Mouse (Mus musculus) myocyte (in vitro differentiated cells): ENCODE measurements at regions not wholly inside any gene's neighbourhood (a gene's known extent, or its start where the extent isn't known, plus 50 kb on each side); places are given as distances from the start of the nearest gene placed in this dataset.

Experiments
- H3K27me3 ChIP-seq: one replicate; pipeline ENCODE4 v1.6.1; 2011; ENCODE audit not compliant: control insufficient read depth, insufficient read depth, insufficient read length
- H3K36me3 ChIP-seq: one replicate; pipeline ENCODE4 v1.6.1; 2011; ENCODE audit not compliant: control insufficient read depth, insufficient read depth
- H3K4me2 ChIP-seq: one replicate; pipeline ENCODE4 v1.6.1; 2011; ENCODE audit warnings: low read depth, control low read depth
- H3K4me3 ChIP-seq: one replicate; pipeline ENCODE4 v1.5.1; 2011; ENCODE audit warnings: mild to moderate bottlenecking, control low read depth, moderate library complexity
- H3K79me2 ChIP-seq: one replicate; pipeline ENCODE4 v1.6.1; 2011; ENCODE audit not compliant: control insufficient read depth, insufficient read depth
- H3ac ChIP-seq: one replicate; pipeline ENCODE4 v1.6.1; 2011; ENCODE audit not compliant: control insufficient read depth, insufficient read length
- CEBPB ChIP-seq: IDR thresholded peaks from 2 replicates; pipeline ENCODE4 v1.6.1; 2011; ENCODE audit warnings: mild to moderate bottlenecking, moderate library complexity; ENCODE audit not compliant: poor library complexity, insufficient read depth, severe bottlenecking
- E2F4 ChIP-seq: IDR thresholded peaks from one replicate; pipeline ENCODE4 v1.6.1; 2011; ENCODE audit warnings: mild to moderate bottlenecking, control low read depth, moderate library complexity; ENCODE audit not compliant: insufficient read depth
- MAX ChIP-seq: IDR thresholded peaks from one replicate; pipeline ENCODE4 v1.6.1; 2011; ENCODE audit warnings: low read depth, mild to moderate bottlenecking, control low read depth
- MYOD1 ChIP-seq, 3 experiments: IDR thresholded peaks; one replicate each; pipeline ENCODE4 v1.6.1; 2011; ENCODE audit warnings: control low read depth in 2 of 3, low read depth in 2 of 3, mild to moderate bottlenecking in 2 of 3, moderate library complexity in 1 of 3; ENCODE audit not compliant: insufficient read length in 2 of 3, control insufficient read depth in 1 of 3
- MYOG ChIP-seq, 3 experiments: IDR thresholded peaks; one replicate each; pipeline ENCODE4 v1.6.1; 2011; ENCODE audit warnings: control low read depth in 2 of 3, low read depth in 2 of 3, mild to moderate bottlenecking in 2 of 3; ENCODE audit not compliant: insufficient read length in 2 of 3, control insufficient read depth in 1 of 3, insufficient read depth in 1 of 3
- POLR2A ChIP-seq: IDR thresholded peaks from one replicate; pipeline ENCODE4 v1.6.1; 2011; ENCODE audit warnings: low read depth, mild to moderate bottlenecking, control low read depth, moderate library complexity; ENCODE audit not compliant: insufficient read length
- POLR2AphosphoS2 ChIP-seq: IDR thresholded peaks from one replicate; pipeline ENCODE4 v1.6.1; 2011; ENCODE audit warnings: low read depth, control low read depth; ENCODE audit not compliant: insufficient read length
- REST ChIP-seq: IDR thresholded peaks from one replicate; pipeline ENCODE4 v1.6.1; 2011; ENCODE audit warnings: mild to moderate bottlenecking, control low read depth, moderate library complexity; ENCODE audit not compliant: insufficient read depth, insufficient read length
- SRF ChIP-seq: IDR thresholded peaks from one replicate; pipeline ENCODE4 v1.6.1; 2011; ENCODE audit warnings: low read depth; ENCODE audit not compliant: control insufficient read depth, insufficient read length
- TCF12 ChIP-seq: IDR thresholded peaks from one replicate; pipeline ENCODE4 v1.6.1; 2011; ENCODE audit warnings: mild to moderate bottlenecking, control low read depth; ENCODE audit not compliant: poor library complexity, insufficient read depth, severe bottlenecking
- TCF3 ChIP-seq: IDR thresholded peaks from one replicate; pipeline ENCODE4 v1.6.1; 2011; ENCODE audit warnings: low read depth, control low read depth; ENCODE audit not compliant: insufficient read length
- USF1 ChIP-seq: IDR thresholded peaks from one replicate; pipeline ENCODE4 v1.6.1; 2011; ENCODE audit warnings: low read depth, mild to moderate bottlenecking, control low read depth, moderate library complexity

DNA sequence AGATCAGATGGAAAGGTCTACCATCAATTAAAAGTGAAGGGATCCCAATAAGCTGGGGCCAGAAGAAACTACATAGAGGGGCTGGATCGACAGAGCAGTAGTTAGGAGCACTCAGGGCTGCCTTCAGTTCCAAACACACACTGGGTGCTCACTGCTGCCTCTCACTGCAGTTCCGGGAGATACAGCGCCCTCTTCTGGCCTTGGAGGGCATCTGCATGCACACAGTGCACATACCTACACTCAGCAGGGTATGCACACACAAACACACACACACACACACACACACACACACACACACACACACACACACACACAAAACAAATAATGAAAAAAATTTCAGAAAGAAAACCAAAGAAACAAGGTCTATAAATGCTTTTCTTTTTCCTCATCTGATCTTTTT is 172.6 kb upstream of the Frmd6 start:
- H3K4me2 ChIP-seq = no peak overlapping the region
- no peak overlapping the region for H3ac ChIP-seq
- H3K4me3 ChIP-seq = no peak overlapping the region
- no peak for TF ChIP-seq POLR2A
- H3K27me3 ChIP-seq = no peaks in the 10 kb centered on the region
- no peaks in the 10 kb centered on the region for H3K36me3 ChIP-seq
- H3K79me2 ChIP-seq = no peaks in the 10 kb centered on the region

DNA sequence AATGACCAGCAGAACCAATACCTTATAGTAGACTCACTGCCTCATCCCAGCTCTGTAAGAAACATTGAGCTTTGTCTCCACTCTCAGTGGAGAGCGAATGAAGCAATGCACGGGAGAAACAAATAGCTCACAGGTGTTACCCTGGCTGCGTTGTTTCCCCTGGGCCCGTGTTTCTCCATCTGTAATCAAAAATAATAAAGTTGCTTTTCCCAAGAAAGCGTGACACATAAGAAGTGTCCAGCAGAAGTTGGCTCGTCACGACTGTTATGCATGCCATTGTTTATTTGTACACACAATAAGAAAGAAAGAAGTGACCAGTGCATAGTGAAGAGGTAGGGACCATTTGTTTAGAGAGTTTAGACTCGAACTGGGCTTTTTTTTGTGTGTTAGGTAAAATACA is 171.3 kb upstream of the Frmd6 start:
- H3K4me3 ChIP-seq = no peak overlapping the region
- no peaks in the 10 kb centered on the region for H3K79me2 ChIP-seq
- TF ChIP-seq REST = no peak
- TF ChIP-seq TCF3 = no peak
- no peak for TF ChIP-seq MAX
- TF ChIP-seq POLR2AphosphoS2 = no peak
- no peak for TF ChIP-seq POLR2A
- TF ChIP-seq E2F4 = no peak
- no peak for TF ChIP-seq MYOD1 (IDR thresholded peaks at IDR 0.05; ENCODE audit: control insufficient read depth in 1 of 3, insufficient read length in 2 of 3, low read depth in 2 of 3)
- no peak for TF ChIP-seq MYOG (IDR thresholded peaks at IDR 0.05; ENCODE audit: control insufficient read depth in 1 of 3, insufficient read depth in 1 of 3, insufficient read length in 2 of 3, low read depth in 2 of 3)
- no peak for TF ChIP-seq TCF12
- no peak for TF ChIP-seq SRF
- TF ChIP-seq CEBPB = no peak
- no peak for TF ChIP-seq USF1

DNA sequence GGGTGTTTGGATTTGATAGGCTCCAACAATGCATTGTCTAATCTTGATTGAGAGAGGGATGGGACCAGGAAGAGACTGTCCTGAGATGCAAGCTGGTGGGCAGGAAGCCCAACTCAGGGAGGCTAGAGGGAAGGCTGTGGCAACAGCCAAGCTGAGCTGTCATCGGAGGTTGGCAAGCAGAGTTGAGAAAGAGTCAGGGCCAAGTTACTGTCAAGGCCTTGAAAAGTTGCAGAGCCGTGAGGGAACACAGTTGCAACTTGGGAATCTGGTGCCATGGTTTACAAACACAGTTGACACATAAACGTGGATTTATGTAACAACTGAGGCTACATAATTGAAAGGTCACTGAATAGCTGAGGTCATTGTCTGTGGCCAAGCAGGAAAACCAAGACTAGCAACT is 170.8 kb upstream of the Frmd6 start:
- Histone ChIP-seq H3K27me3 (no peaks in the 10 kb centered on the region), H3K36me3 (no peaks in the 10 kb centered on the region), H3ac (no peak overlapping the region), H3K4me2 (no peak overlapping the region), H3K4me3 (no peak overlapping the region), H3K79me2 (no peaks in the 10 kb centered on the region)
- no peak for TF ChIP-seq MYOD1 (IDR thresholded peaks at IDR 0.05; ENCODE audit: control insufficient read depth in 1 of 3, insufficient read length in 2 of 3, low read depth in 2 of 3)
- no peak for TF ChIP-seq USF1
- no peak for TF ChIP-seq MAX
- TF ChIP-seq E2F4 = no peak
- TF ChIP-seq TCF3 = no peak
- no peak for TF ChIP-seq POLR2A
- TF ChIP-seq REST = no peak
- no peak for TF ChIP-seq CEBPB
- no peak for TF ChIP-seq TCF12
- no peak for TF ChIP-seq SRF
- no peak for TF ChIP-seq MYOG (IDR thresholded peaks at IDR 0.05; ENCODE audit: control insufficient read depth in 1 of 3, insufficient read depth in 1 of 3, insufficient read length in 2 of 3, low read depth in 2 of 3)
- no peak for TF ChIP-seq POLR2AphosphoS2

More for the DNA sequence above, 171.3 kb upstream of the Frmd6 start:
- no peak overlapping the region for H3ac ChIP-seq
- H3K4me2 ChIP-seq = no peak overlapping the region
- no peaks in the 10 kb centered on the region for H3K27me3 ChIP-seq
- H3K36me3 ChIP-seq = no peaks in the 10 kb centered on the region

DNA sequence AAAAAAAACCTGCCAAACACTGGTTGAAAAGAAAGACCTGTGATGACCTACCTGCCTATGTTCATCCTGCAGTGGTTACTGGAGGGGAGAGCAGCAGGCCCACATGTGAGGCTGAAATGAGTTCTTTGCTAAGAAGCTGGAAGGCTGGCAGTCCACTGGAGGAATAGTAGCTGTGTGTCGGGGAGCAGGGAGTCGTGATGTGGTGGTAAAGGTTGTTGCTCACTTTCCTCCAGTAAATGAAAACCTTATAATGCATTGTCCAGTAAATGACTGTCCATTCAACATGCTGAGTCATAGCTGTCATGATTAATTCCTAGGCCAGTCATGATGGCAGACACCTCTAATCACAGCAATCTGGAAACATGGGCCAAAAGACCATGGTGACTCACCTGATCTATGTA is 169.9 kb upstream of the Frmd6 start:
- Histone ChIP-seq H3ac (no peak overlapping the region), H3K79me2 (no peaks in the 10 kb centered on the region)
- TF ChIP-seq MYOD1 (IDR thresholded peaks at IDR 0.05; ENCODE audit: control insufficient read depth in 1 of 3, insufficient read length in 2 of 3, low read depth in 2 of 3) (no peak), MAX (no peak), TCF3 (no peak), POLR2AphosphoS2 (no peak), REST (no peak), CEBPB (no peak)

DNA sequence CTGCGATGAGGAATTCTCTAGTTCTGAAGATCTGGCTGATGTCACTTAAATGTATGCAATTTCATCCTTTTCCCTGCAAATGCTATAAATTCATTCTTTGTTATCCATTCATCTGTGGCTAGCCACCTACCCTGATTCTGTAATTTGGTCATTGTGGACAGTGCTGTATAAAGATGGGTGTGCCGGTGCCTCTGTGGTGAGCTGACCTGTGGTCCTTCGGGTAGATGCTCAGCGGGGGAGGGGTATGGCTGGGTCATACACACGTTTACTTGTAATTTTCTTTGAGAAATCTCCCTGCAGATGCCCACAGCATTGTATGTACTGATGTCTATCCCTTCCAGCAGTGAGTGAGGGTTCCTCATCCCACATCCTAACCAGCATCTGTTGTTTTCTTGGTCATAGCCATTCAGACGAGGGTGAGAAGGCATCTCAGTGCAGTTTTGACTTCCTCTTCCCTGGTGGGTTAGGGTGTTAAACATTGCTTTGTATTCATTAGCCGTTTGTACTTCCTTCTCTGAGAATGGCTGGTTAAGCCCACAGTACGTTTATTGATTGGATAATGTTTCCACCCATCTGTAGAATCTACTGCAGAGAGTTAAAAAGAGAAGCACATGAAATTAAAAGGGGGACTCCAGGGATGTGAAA is 169.3 kb upstream of the Frmd6 start:
- Histone ChIP-seq H3K79me2 (no peaks in the 10 kb centered on the region), H3ac (no peak overlapping the region), H3K4me3 (no peak overlapping the region), H3K4me2 (peak overlapping the region; percentile 51), H3K27me3 (no peaks in the 10 kb centered on the region), H3K36me3 (no peaks in the 10 kb centered on the region)
- TF ChIP-seq E2F4 = no peak
- no peak for TF ChIP-seq POLR2AphosphoS2
- no peak for TF ChIP-seq REST
- TF ChIP-seq MYOD1 (IDR thresholded peaks at IDR 0.05; ENCODE audit: control insufficient read depth in 1 of 3, insufficient read length in 2 of 3, low read depth in 2 of 3) = no peak
- no peak for TF ChIP-seq MYOG (IDR thresholded peaks at IDR 0.05; ENCODE audit: control insufficient read depth in 1 of 3, insufficient read depth in 1 of 3, insufficient read length in 2 of 3, low read depth in 2 of 3)
- TF ChIP-seq SRF = no peak

More for the DNA sequence above, 169.9 kb upstream of the Frmd6 start:
- Histone ChIP-seq H3K4me3 (no peak overlapping the region), H3K4me2 (peak overlapping the region; percentile 51), H3K27me3 (no peaks in the 10 kb centered on the region), H3K36me3 (no peaks in the 10 kb centered on the region)
